Mouse (Mus musculus): Measurements from ENCODE around the gene Slc37a2. TPM values are rescaled to one million over a fixed set of nuclear protein-coding genes. Genes with fewer than 3 reads are reported as not detected.
"Not testable (repeated sequence)": the region's sequence is repeated elsewhere in the genome, so short reads cannot be mapped to it uniquely, and the experiment has no call there.

Slc37a2 gene
- 1.2 and 42.3 TPM in 2 replicates for polyA plus RNA-seq (2012; rRNA removed)

DNA sequence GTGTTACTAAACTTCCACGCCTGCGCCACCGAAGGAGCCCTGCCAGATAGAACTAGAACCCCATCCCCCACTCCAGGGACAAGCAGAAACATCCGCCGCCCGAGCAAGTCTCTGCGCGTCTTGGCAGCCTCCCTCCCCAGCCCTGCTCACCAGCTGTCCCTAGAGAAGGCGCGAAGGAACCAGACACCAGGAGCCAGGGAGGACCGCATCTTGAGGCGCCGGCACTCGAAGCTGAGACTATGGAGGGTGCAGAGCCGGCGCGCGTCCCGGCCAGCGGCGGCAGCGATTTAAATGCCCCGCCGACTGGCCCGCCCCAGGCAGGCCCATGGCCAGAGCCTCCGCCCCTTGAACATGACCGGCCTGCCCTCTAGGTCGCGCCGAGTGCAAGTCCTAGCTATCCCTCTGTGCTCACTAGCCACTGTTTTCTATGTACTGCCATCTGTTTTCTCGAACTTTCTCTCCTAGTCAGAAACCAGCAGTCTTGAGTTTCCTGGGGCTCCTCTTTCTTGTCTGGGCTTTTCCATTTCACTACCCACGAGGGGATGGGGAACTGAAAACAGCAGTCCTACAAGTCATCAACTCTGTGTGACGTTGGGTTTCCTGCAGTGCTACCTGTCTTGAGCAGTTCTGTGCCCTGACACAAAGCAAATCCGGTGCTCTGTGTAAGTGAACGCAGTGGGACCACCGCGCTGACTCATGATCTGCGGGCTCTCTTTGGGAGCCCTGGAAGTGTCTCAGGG lies at the start of gene Slc37a2:
Gene Slc37a2 (minus strand): TSS at position 590 of the 740 bp plus-strand sequence.
- peak within 1 kb of the TSS; percentile 46 for H3K27ac ChIP-seq (ENCODE audit: insufficient read depth, low read depth, low read length)
- WGBS, result 2% methylated on average over 38 of the region's 38 CpGs
- peak within 1 kb of the TSS; percentile 76 for H3K4me3 ChIP-seq (ENCODE audit: low read depth, low read length)
- H3K4me1 ChIP-seq (ENCODE audit: control insufficient read depth, insufficient read depth, insufficient read length, low read length), result no peaks in the 10 kb centered on the region; the same call in 1 of the 2 replicates
- no peaks in the 10 kb centered on the region for H3K27me3 ChIP-seq (ENCODE audit: control insufficient read depth, insufficient read depth, low read length)
- H3K36me3 ChIP-seq (ENCODE audit: control insufficient read depth, insufficient read depth, low read length), result no peaks in the 10 kb centered on the region
- TF ChIP-seq CTCF (IDR thresholded peaks at IDR 0.05; ENCODE audit: extremely low read depth, insufficient read length, insufficient replicate concordance, low read depth, low read length) (no peak), POLR2A (IDR thresholded peaks at IDR 0.05; ENCODE audit: low read depth, low read length) (no peak)

DNA sequence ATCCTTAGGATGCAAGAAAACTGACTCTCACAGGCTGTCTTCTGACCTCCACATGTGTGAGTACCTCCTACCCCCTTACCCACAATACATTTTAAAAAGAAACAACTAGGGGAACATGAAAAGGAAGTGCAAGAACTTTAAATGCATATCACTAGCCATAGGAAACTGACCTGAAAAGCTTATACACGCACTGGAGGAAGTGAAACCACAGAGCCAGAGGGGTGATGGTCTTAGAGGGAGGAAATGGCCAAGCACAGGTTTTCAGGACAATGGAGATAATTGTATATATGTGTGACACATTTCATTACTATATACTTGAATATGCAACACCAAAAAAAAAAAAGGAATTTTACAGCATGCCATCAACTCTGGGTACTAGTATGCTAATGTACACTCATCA lies 46.2 kb upstream of the Slc37a2 start:
- Histone ChIP-seq H3K36me3 (ENCODE audit: control insufficient read depth, insufficient read depth, low read length) (0 out of 2 replicates have a peak, but pooled peaks cover 3% of the 10 kb centered on the region), H3K4me3 (ENCODE audit: low read depth, low read length) (no peak overlapping the region), H3K27me3 (ENCODE audit: control insufficient read depth, insufficient read depth, low read length) (no peaks in the 10 kb centered on the region), H3K4me1 (ENCODE audit: control insufficient read depth, insufficient read depth, insufficient read length, low read length) (no peaks in the 10 kb centered on the region), H3K27ac (ENCODE audit: insufficient read depth, low read depth, low read length) (no peak overlapping the region)
- no peak for TF ChIP-seq CTCF (IDR thresholded peaks at IDR 0.05; ENCODE audit: extremely low read depth, insufficient read length, insufficient replicate concordance, low read depth, low read length)
- TF ChIP-seq POLR2A (IDR thresholded peaks at IDR 0.05; ENCODE audit: low read depth, low read length), result no peak
- WGBS, result 79% methylated on average over 1 of the region's 1 CpGs

DNA sequence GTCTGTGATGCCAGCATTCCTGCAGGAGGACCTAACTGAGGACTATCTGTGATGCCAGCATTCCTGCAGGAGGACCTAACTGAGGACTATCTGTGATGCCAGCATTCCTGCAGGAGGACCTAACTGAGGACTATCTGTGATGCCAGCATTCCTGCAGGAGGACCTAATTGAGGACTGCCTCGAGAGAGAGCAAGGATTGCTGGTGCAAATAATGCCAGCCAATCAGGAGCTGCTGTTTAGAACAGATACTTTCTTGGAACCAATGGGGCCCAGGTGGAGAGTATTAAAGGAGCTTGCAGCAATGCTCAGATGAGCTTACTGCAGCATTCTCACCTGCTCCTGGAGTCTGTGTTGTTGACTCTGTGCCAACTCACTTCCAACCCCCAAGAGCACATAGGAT lies 45.0 kb upstream of the Slc37a2 start:
- WGBS, result 67% methylated on average over 1 of the region's 1 CpGs
- H3K36me3 ChIP-seq (ENCODE audit: control insufficient read depth, insufficient read depth, low read length); H3K27me3 ChIP-seq (ENCODE audit: control insufficient read depth, insufficient read depth, low read length); H3K4me3 ChIP-seq (ENCODE audit: low read depth, low read length); H3K4me1 ChIP-seq (ENCODE audit: control insufficient read depth, insufficient read depth, insufficient read length, low read length); H3K27ac ChIP-seq (ENCODE audit: insufficient read depth, low read depth, low read length): not testable (repeated sequence)

DNA sequence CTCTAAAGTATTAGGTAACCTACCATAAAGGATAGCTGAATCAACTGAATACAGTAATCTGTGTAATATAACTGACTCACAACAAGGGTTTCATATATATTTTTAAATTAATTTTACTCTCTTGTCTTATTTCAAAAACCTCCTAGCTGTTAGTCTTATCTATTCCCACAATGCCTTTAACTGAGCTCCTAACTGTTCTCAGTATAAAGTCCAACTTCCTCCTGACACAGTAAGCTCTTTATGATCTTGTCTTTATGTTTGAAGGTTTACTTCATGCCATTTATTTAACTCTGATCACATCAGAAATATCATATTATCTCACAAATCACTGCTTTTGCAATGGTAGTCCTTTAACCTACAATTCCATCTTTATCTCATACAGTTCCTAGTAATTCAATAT lies 40.0 kb upstream of the Slc37a2 start:
- Histone ChIP-seq H3K36me3 (ENCODE audit: control insufficient read depth, insufficient read depth, low read length) (no peaks in the 10 kb centered on the region), H3K4me3 (ENCODE audit: low read depth, low read length) (no peak overlapping the region), H3K27ac (ENCODE audit: insufficient read depth, low read depth, low read length) (no peak overlapping the region), H3K27me3 (ENCODE audit: control insufficient read depth, insufficient read depth, low read length) (no peaks in the 10 kb centered on the region; the same call in 1 of the 2 replicates), H3K4me1 (ENCODE audit: control insufficient read depth, insufficient read depth, insufficient read length, low read length) (no peaks in the 10 kb centered on the region)
- no peak for TF ChIP-seq POLR2A (IDR thresholded peaks at IDR 0.05; ENCODE audit: low read depth, low read length)
- no peak for TF ChIP-seq CTCF (IDR thresholded peaks at IDR 0.05; ENCODE audit: extremely low read depth, insufficient read length, insufficient replicate concordance, low read depth, low read length)

DNA sequence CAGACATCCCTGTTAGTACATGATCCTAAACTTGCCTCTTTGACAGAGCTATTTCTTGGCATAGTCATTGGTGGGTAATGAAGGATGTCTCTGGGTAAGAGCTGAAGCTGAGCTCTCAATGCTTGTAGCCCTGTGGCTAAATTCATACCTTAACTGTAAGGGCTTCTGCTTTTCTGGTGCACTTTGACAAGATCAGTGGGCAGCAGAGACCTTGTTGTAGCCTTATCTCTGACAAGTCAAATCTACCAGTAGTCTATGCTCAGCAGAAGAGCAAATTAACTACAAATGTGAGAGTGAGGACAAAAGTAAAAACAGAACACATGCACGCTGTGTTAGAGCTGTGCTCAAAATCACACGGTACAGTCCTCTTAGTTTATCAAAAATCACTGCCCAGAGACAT lies 11.1 kb upstream of the Slc37a2 start:
- TF ChIP-seq POLR2A (IDR thresholded peaks at IDR 0.05; ENCODE audit: low read depth, low read length) (no peak), CTCF (IDR thresholded peaks at IDR 0.05; ENCODE audit: extremely low read depth, insufficient read length, insufficient replicate concordance, low read depth, low read length) (no peak)
- Histone ChIP-seq H3K27me3 (ENCODE audit: control insufficient read depth, insufficient read depth, low read length) (no peaks in the 10 kb centered on the region), H3K4me1 (ENCODE audit: control insufficient read depth, insufficient read depth, insufficient read length, low read length) (no peaks in the 10 kb centered on the region), H3K27ac (ENCODE audit: insufficient read depth, low read depth, low read length) (no peak overlapping the region), H3K36me3 (ENCODE audit: control insufficient read depth, insufficient read depth, low read length) (no peaks in the 10 kb centered on the region), H3K4me3 (ENCODE audit: low read depth, low read length) (no peak overlapping the region)
- WGBS, result 92% methylated on average over 2 of the region's 2 CpGs

DNA sequence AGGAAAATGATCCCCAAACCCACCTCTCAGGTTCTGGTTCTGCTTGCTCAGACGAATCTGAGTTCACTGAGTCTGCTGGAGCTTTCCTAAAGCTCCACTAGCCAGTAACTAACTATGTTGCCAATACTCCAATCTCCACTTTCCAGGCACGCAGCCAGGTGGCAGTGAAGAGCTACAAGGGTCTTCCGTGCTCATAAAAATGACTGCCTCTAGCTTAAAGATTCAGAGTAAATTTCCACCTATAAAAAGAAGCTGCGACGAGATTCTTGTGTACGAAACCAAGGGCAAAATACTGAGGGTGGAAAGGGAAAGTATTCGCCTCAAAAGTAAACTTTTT lies 319 bp upstream of the Slc37a2 start:
- Histone ChIP-seq H3K27ac (ENCODE audit: insufficient read depth, low read depth, low read length) (peak overlapping the region; percentile 46; the same call in 1 of the 2 replicates), H3K4me3 (ENCODE audit: low read depth, low read length) (peak overlapping the region; percentile 76), H3K27me3 (ENCODE audit: control insufficient read depth, insufficient read depth, low read length) (no peaks in the 10 kb centered on the region), H3K4me1 (ENCODE audit: control insufficient read depth, insufficient read depth, insufficient read length, low read length) (no peaks in the 10 kb centered on the region; the same call in 1 of the 2 replicates), H3K36me3 (ENCODE audit: control insufficient read depth, insufficient read depth, low read length) (no peaks in the 10 kb centered on the region)
- 15% methylated on average over 7 of the region's 7 CpGs for WGBS
- TF ChIP-seq CTCF (IDR thresholded peaks at IDR 0.05; ENCODE audit: extremely low read depth, insufficient read length, insufficient replicate concordance, low read depth, low read length) (peak; percentile 59; the same call in 1 of the 2 replicates), POLR2A (IDR thresholded peaks at IDR 0.05; ENCODE audit: low read depth, low read length) (no peak)

DNA sequence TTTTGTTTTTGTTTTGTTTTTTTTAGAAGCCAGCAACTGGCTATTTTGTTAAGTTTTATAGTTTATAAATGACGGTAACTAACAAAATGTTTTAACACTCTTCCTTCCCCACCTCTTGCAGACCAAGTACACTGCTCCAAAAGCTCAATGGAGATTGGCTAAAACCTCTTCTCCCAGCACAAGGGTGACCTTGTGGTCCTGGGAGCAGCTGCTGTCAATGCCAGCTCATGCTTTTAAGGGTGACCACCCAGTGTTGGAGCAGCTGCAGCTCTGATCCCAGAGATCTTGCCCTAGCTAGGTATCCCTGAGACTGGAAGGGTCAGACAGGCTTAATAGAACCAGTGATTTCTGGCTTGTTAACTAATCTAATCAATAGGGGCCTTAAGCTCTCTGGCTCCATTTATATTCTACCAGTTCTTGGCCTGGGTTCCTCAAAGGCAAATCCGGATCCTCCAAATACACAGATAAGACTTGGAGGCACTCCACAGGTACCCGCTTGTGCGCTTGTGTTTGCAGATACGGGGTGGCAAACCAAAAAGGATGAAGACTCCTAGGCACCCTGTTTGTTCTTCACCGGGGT lies 917 bp downstream of the Slc37a2 start:
- H3K27ac ChIP-seq (ENCODE audit: insufficient read depth, low read depth, low read length), result no peak overlapping the region
- 24% methylated on average over 6 of the region's 6 CpGs for WGBS
- TF ChIP-seq POLR2A (IDR thresholded peaks at IDR 0.05; ENCODE audit: low read depth, low read length) (no peak), CTCF (IDR thresholded peaks at IDR 0.05; ENCODE audit: extremely low read depth, insufficient read length, insufficient replicate concordance, low read depth, low read length) (no peak)
- no peaks in the 10 kb centered on the region for H3K36me3 ChIP-seq (ENCODE audit: control insufficient read depth, insufficient read depth, low read length)
- no peaks in the 10 kb centered on the region; the same call in 1 of the 2 replicates for H3K4me1 ChIP-seq (ENCODE audit: control insufficient read depth, insufficient read depth, insufficient read length, low read length)
- peak overlapping the region; percentile 76 for H3K4me3 ChIP-seq (ENCODE audit: low read depth, low read length)
- H3K27me3 ChIP-seq (ENCODE audit: control insufficient read depth, insufficient read depth, low read length), result no peaks in the 10 kb centered on the region

All from small intestine, adult 2 months (tissue).